Mouse (Mus musculus): Measurements from ENCODE around the gene Cacna1g. TPM values are rescaled to one million over a fixed set of nuclear protein-coding genes. Genes with fewer than 3 reads are reported as not detected.
A peak's percentile ranks its signal among the peaks of the same experiment; 100 is the strongest.

Cacna1g gene
- polyA plus RNA-seq, 1 experiment from 2014 or later, result 21.0 TPM

DNA sequence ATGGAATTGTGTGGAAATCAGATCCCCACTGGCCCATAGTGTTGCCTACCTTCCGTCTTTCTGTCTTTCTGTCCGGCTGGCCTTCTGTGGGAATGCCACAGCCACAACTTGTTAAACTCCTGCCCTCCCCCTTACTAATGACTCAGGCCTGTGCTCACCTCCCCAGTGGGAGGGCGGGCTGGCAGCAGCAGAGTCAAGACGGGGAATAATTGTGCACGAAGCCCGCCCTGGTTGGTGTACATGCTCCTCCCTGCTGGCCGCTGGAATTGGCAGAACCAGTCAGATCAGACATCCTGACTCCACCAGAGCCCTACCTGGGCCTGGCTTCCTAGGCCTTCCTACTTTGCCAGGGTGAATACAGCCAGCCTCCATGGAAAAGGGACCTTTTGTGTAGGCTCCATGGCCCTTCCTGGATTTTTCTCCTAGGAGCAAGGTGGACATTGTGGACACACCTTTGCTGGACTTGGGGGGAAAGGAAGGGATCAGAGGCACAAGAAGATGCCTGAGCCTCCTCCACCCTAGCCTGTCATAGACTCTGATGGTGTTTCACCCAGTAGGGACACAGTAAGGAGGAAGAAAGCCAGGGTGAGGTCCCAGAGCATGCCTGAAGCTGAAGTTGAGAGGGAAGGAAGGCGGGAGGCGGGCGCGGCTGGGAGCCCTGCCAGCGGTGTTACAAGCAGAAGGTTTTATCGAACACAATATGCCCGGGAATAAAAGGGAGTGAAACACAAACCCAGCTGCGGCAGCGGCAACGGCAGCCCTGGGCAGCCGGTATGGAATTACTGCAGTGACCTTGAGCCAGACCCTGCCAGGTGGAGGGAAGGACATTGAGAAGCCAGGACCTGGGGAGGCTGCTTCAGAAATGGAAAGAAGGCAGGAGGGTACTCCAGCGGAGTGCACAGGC is 24.3 kb upstream of the Cacna1g start:
- peak overlapping the region; percentile 71 for H3K4me2 ChIP-seq (ENCODE audit: low read depth, severe bottlenecking)
- H3K27me3 ChIP-seq (ENCODE audit: control insufficient read depth, insufficient read depth, low read length), result no peaks in the 10 kb centered on the region
- peaks cover 28% of the 10 kb centered on the region for H3K4me1 ChIP-seq (ENCODE audit: control insufficient read depth, insufficient read depth, low read length)
- WGBS, result 19% methylated on average over 19 of the region's 19 CpGs
- no peak overlapping the region for H3K27ac ChIP-seq (replicated peaks; ENCODE audit: low read depth, low read length)
- no peak overlapping the region for H3K4me3 ChIP-seq (ENCODE audit: low read depth, low read length)
- H3K36me3 ChIP-seq (ENCODE audit: control insufficient read depth, insufficient read depth, low read length), result no peaks in the 10 kb centered on the region
- peak; percentile 47 for DNase-seq (ENCODE audit: low spot score)
- no peak for ATAC-seq (ENCODE audit: insufficient number of reproducible peaks, low FRiP score, low TSS enrichment, low read depth)
- no peak overlapping the region for H3K9ac ChIP-seq (ENCODE audit: low read length)
- H3K9me3 ChIP-seq (ENCODE audit: control insufficient read depth, low read length), result no peaks in the 10 kb centered on the region

DNA sequence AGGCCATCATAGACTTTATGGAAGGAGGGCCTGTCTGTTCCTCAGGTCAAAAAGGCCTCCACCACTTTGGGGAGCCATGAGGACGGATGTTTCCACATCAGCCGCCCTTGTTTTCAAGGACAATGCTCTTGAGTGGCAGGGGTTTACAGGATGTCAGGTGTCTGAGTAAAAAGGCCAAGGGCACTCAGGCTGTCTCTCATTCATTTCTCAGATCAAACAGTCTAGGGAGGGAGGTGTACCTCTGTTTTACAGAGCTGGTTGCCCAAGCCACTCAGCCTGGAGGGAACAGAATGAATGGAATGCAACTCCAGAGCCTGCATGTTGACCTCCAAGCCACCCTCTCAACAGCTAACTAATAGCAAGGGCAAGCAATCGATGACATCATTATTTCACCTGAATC is 21.4 kb upstream of the Cacna1g start:
- Histone ChIP-seq H3K4me3 (ENCODE audit: low read depth, low read length) (no peak overlapping the region), H3K4me2 (ENCODE audit: low read depth, severe bottlenecking) (no peak overlapping the region), H3K27ac (replicated peaks; ENCODE audit: low read depth, low read length) (no peak overlapping the region), H3K36me3 (ENCODE audit: control insufficient read depth, insufficient read depth, low read length) (no peaks in the 10 kb centered on the region), H3K4me1 (ENCODE audit: control insufficient read depth, insufficient read depth, low read length) (peaks cover 31% of the 10 kb centered on the region), H3K9ac (ENCODE audit: low read length) (no peak overlapping the region), H3K9me3 (ENCODE audit: control insufficient read depth, low read length) (no peaks in the 10 kb centered on the region), H3K27me3 (ENCODE audit: control insufficient read depth, insufficient read depth, low read length) (no peaks in the 10 kb centered on the region; the same call in 1 of the 2 replicates)
- no peak for ATAC-seq (ENCODE audit: insufficient number of reproducible peaks, low FRiP score, low TSS enrichment, low read depth)
- DNase-seq (ENCODE audit: low spot score), result no peak
- WGBS, result 88% methylated on average over 3 of the region's 3 CpGs

DNA sequence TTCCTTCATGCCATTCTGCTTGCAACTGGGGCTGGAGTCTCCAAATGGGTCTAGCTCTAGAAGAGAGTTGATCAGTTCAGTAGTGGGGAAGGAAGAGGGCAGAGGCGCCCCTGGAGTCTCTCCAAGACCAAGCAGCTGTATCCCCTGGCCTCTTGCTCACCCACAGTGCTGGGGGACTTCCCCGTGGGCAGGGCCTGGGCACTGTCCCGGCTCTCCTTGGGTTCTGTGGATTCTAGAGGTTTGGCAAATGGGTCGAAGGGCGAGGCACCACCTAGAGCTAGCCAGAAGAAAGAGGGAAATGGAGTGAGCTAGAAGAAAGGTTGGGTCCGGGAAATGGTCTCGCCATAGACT is 17.7 kb upstream of the Cacna1g start:
- Histone ChIP-seq H3K27ac (replicated peaks; ENCODE audit: low read depth, low read length) (no peak overlapping the region), H3K9ac (ENCODE audit: low read length) (peak overlapping the region; percentile 67; the same call in 1 of the 2 replicates), H3K4me1 (ENCODE audit: control insufficient read depth, insufficient read depth, low read length) (peaks cover 10% of the 10 kb centered on the region; the same call in 1 of the 2 replicates), H3K4me3 (ENCODE audit: low read depth, low read length) (peak overlapping the region; percentile 52), H3K27me3 (ENCODE audit: control insufficient read depth, insufficient read depth, low read length) (no peaks in the 10 kb centered on the region; the same call in 1 of the 2 replicates), H3K9me3 (ENCODE audit: control insufficient read depth, low read length) (no peaks in the 10 kb centered on the region), H3K36me3 (ENCODE audit: control insufficient read depth, insufficient read depth, low read length) (no peaks in the 10 kb centered on the region), H3K4me2 (ENCODE audit: low read depth, severe bottlenecking) (peak overlapping the region; percentile 86)
- 71% methylated on average over 7 of the region's 7 CpGs for WGBS
- no peak for DNase-seq (ENCODE audit: low spot score)
- no peak for ATAC-seq (ENCODE audit: insufficient number of reproducible peaks, low FRiP score, low TSS enrichment, low read depth)

DNA sequence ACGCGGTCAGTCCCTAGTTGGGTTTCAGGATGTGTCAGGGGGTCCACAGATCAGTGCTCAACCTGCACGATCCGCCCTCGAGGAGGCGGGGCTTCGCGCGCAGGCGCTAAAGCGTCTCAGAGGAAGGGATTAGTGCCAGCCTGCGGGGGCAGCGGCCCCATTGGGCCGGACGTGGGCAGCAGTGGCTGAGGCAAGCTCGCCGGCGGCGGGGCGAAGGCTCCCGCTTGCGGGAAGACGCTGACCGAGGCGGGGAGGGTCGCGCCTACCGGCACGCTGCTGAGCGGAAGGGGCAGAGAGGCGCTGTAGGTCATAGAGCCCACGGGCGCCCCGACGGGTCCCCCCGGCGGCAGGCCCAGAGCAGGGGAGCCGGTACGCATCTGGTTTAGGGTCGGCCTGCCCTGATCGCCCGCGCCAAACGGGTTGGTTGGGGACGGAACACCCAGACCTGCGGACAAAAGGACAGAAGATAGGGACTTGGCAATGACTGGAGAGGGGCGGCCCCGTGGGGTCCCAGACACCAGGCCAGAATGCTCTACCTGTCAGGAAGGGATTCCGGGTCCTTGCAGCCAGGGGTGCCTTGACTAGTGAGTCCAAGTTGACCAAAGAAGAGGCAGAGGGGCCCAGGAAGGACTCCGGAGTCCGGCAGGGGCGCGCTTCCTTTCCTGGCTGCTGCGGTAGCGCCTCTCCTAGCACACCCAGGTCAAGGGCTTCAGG is 17.2 kb upstream of the Cacna1g start:
- peaks cover 10% of the 10 kb centered on the region; the same call in 1 of the 2 replicates for H3K4me1 ChIP-seq (ENCODE audit: control insufficient read depth, insufficient read depth, low read length)
- no peaks in the 10 kb centered on the region; the same call in 1 of the 2 replicates for H3K27me3 ChIP-seq (ENCODE audit: control insufficient read depth, insufficient read depth, low read length)
- no peak overlapping the region for H3K27ac ChIP-seq (replicated peaks; ENCODE audit: low read depth, low read length)
- peak overlapping the region; percentile 86 for H3K4me2 ChIP-seq (ENCODE audit: low read depth, severe bottlenecking)
- H3K36me3 ChIP-seq (ENCODE audit: control insufficient read depth, insufficient read depth, low read length), result no peaks in the 10 kb centered on the region
- H3K9me3 ChIP-seq (ENCODE audit: control insufficient read depth, low read length), result no peaks in the 10 kb centered on the region
- peak overlapping the region; percentile 67 for H3K9ac ChIP-seq (ENCODE audit: low read length)
- WGBS, result 5% methylated on average over 55 of the region's 55 CpGs
- peak overlapping the region; percentile 52 for H3K4me3 ChIP-seq (ENCODE audit: low read depth, low read length)
- DNase-seq (ENCODE audit: low spot score) (peak; percentile 76), ATAC-seq (ENCODE audit: insufficient number of reproducible peaks, low FRiP score, low TSS enrichment, low read depth) (peak; percentile 45; the same call in 1 of the 2 replicates)

DNA sequence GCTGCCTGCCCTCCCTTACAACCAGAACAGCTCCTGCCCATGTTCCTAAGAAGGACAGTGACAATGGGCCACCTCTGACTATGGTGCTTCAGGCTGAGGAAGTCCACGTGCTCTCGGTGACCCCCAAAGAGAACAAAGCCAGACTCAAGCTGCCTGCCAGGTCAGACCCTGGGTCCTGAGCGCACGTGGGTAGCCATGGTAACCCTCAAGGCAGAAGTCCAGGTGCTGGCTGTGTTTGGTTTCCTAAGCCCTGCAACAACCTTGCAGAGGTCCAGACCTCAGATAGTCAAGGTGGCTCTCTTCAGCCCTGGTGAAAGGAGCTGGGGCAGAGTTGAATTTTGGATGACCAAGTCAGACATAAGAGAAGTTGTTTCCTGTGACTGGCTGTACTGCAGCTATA is 15.7 kb upstream of the Cacna1g start:
- ATAC-seq (ENCODE audit: insufficient number of reproducible peaks, low FRiP score, low TSS enrichment, low read depth) (no peak), DNase-seq (ENCODE audit: low spot score) (peak; percentile 49)
- no peak overlapping the region for H3K9ac ChIP-seq (ENCODE audit: low read length)
- no peaks in the 10 kb centered on the region for H3K9me3 ChIP-seq (ENCODE audit: control insufficient read depth, low read length)
- H3K27ac ChIP-seq (replicated peaks; ENCODE audit: low read depth, low read length), result no peak overlapping the region
- H3K4me1 ChIP-seq (ENCODE audit: control insufficient read depth, insufficient read depth, low read length), result peaks cover 10% of the 10 kb centered on the region; the same call in 1 of the 2 replicates
- H3K4me3 ChIP-seq (ENCODE audit: low read depth, low read length), result no peak overlapping the region
- 36% methylated on average over 4 of the region's 4 CpGs for WGBS
- H3K27me3 ChIP-seq (ENCODE audit: control insufficient read depth, insufficient read depth, low read length), result no peaks in the 10 kb centered on the region; the same call in 1 of the 2 replicates
- H3K4me2 ChIP-seq (ENCODE audit: low read depth, severe bottlenecking), result no peak overlapping the region
- no peaks in the 10 kb centered on the region for H3K36me3 ChIP-seq (ENCODE audit: control insufficient read depth, insufficient read depth, low read length)

DNA sequence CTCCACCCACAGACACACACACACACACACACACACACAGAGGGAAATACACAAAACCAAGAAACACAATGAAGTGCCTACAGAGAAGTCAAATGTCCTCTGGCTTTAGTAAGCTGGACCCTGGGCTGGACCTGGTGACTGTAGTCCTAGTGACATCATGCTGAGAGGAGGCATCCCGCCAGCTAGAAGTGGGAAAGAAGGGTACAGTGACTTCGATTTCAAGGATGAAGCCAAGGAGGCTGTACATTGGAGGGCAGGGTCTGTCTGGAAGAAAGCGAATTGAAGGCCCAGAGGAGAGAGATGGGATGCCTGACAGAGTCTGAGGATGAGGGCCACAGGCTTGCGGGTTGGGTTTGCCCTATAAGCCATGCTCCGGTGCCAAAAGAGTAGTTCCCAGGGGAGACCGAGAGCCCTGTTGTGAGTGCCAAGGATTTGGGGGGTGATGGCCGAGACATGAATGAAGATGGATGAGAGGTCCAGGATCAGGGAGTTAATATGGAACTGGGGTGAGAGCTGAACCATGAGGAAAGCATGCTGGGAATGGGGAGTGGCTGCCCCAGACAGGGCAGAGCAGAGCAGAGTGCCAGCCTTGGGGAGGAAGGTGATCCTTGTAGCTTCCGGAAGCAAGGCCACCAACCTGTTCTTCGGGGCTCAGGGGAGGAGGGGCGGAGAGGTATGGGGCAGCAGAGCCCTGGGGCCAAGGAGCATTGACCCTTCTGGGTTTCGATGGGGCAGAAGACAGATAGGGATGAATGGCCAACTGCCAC is 15.0 kb upstream of the Cacna1g start:
- Histone ChIP-seq H3K4me3 (ENCODE audit: low read depth, low read length) (no peak overlapping the region), H3K36me3 (ENCODE audit: control insufficient read depth, insufficient read depth, low read length) (no peaks in the 10 kb centered on the region), H3K4me1 (ENCODE audit: control insufficient read depth, insufficient read depth, low read length) (peaks cover 10% of the 10 kb centered on the region; the same call in 1 of the 2 replicates), H3K4me2 (ENCODE audit: low read depth, severe bottlenecking) (no peak overlapping the region), H3K9ac (ENCODE audit: low read length) (no peak overlapping the region), H3K27ac (replicated peaks; ENCODE audit: low read depth, low read length) (no peak overlapping the region), H3K9me3 (ENCODE audit: control insufficient read depth, low read length) (no peaks in the 10 kb centered on the region), H3K27me3 (ENCODE audit: control insufficient read depth, insufficient read depth, low read length) (no peaks in the 10 kb centered on the region; the same call in 1 of the 2 replicates)
- ATAC-seq (ENCODE audit: insufficient number of reproducible peaks, low FRiP score, low TSS enrichment, low read depth), result no peak
- WGBS, result 86% methylated on average over 11 of the region's 11 CpGs
- no peak for DNase-seq (ENCODE audit: low spot score)

DNA sequence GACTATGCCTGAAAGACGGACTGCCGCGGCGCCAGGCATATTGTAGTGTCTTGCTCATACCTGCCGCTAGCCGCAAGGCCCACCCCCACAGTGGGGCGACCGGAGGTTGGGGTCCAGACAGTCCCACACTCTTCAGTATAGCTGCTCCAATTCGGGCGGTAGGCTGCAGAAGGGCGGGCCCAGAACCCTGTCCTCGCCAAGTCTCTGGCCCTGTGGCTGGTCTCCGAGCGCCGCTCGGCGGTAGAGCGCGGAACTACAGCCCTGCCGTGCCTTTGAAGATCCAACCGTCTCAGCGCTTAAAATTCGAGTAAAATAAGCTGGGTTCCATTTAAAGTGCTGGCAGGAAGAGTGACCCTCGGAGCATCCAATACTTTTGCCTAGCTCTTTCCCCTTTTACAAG is 12.0 kb upstream of the Cacna1g start, which contains the start of gene Spata20:
Spata20 (minus strand) TSS at position 179 of the 400 bp plus-strand sequence.
- WGBS, result 1% methylated on average over 24 of the region's 24 CpGs
- H3K4me3 ChIP-seq (ENCODE audit: low read depth, low read length), result no peak within 1 kb of the TSS
- H3K4me2 ChIP-seq (ENCODE audit: low read depth, severe bottlenecking), result peak within 1 kb of the TSS; percentile 34; the same call in 1 of the 2 replicates
- no peak within 1 kb of the TSS for H3K9ac ChIP-seq (ENCODE audit: low read length)
- DNase-seq (ENCODE audit: low spot score), result peak; percentile 94
- ATAC-seq (ENCODE audit: insufficient number of reproducible peaks, low FRiP score, low TSS enrichment, low read depth), result peak; percentile 49; the same call in 1 of the 2 replicates
- H3K4me1 ChIP-seq (ENCODE audit: control insufficient read depth, insufficient read depth, low read length), result peaks cover 6% of the 10 kb centered on the region; the same call in 1 of the 2 replicates
- H3K9me3 ChIP-seq (ENCODE audit: control insufficient read depth, low read length), result no peaks in the 10 kb centered on the region
- H3K27ac ChIP-seq (replicated peaks; ENCODE audit: low read depth, low read length), result no peak within 1 kb of the TSS
- H3K36me3 ChIP-seq (ENCODE audit: control insufficient read depth, insufficient read depth, low read length), result no peaks in the 10 kb centered on the region
- H3K27me3 ChIP-seq (ENCODE audit: control insufficient read depth, insufficient read depth, low read length), result no peaks in the 10 kb centered on the region

DNA sequence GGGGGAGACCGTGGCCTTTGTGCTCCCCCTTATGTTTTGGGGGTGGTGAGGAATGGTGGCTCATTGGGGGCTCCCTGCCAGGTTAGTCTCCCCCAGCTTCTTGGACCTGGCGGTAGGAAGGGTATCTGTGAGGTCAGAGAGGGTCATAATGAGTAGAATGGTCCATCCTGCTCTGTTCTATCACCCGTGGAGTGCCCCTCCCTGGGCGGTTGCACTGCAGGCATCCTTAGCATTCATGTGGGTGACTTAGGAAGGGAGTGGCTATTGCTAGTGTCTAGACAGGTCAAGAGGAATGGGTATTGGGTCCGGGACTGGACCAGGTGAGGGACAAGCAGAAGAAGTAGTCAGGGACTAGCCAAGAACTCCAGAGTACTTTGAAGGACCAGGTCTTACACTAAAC is 11.2 kb upstream of the Cacna1g start:
- WGBS, result 74% methylated on average over 5 of the region's 5 CpGs
- ATAC-seq (ENCODE audit: insufficient number of reproducible peaks, low FRiP score, low TSS enrichment, low read depth), result no peak
- Histone ChIP-seq H3K9ac (ENCODE audit: low read length) (no peak overlapping the region), H3K27me3 (ENCODE audit: control insufficient read depth, insufficient read depth, low read length) (no peaks in the 10 kb centered on the region), H3K36me3 (ENCODE audit: control insufficient read depth, insufficient read depth, low read length) (no peaks in the 10 kb centered on the region), H3K4me1 (ENCODE audit: control insufficient read depth, insufficient read depth, low read length) (peaks cover 6% of the 10 kb centered on the region; the same call in 1 of the 2 replicates), H3K9me3 (ENCODE audit: control insufficient read depth, low read length) (no peaks in the 10 kb centered on the region), H3K4me2 (ENCODE audit: low read depth, severe bottlenecking) (no peak overlapping the region), H3K4me3 (ENCODE audit: low read depth, low read length) (no peak overlapping the region), H3K27ac (replicated peaks; ENCODE audit: low read depth, low read length) (no peak overlapping the region)
- no peak for DNase-seq (ENCODE audit: low spot score)
